Mouse (Mus musculus) spleen, adult 2 months (tissue): ENCODE data around the gene Pou6f1. TPM values are rescaled to one million over a fixed set of nuclear protein-coding genes. Genes with fewer than 3 reads are reported as not detected.

Experiments used
- DNase-seq, 2 experiments: peaks; one replicate each; pipeline versions ENCODE4 v3.0.0 to v3.0.0-alpha.2; 2012 to 2021; ENCODE audit warnings: low spot score in 2 of 2, low read depth in 1 of 2
- H3K27ac ChIP-seq: fragments of 200-500 bp; 2 replicates; pipeline ENCODE4 v1.5.1; 2012; ENCODE audit warnings: low read length, inconsistent platforms; ENCODE audit not compliant: insufficient read depth
- H3K27me3 ChIP-seq: fragments of 200-500 bp; 2 replicates; pipeline ENCODE4 v1.6.1; 2012; ENCODE audit warnings: mild to moderate bottlenecking, moderate library complexity, low read length, inconsistent platforms; ENCODE audit not compliant: control insufficient read depth, insufficient read depth
- H3K36me3 ChIP-seq: fragments of 200-500 bp; 2 replicates; pipeline ENCODE4 v1.6.1; 2012; ENCODE audit warnings: mild to moderate bottlenecking, low read length, inconsistent platforms; ENCODE audit not compliant: control insufficient read depth, insufficient read depth
- H3K4me1 ChIP-seq: fragments of 200-500 bp; 2 replicates; pipeline ENCODE4 v1.6.1; 2011; ENCODE audit warnings: inconsistent platforms; ENCODE audit not compliant: control insufficient read depth, insufficient read depth, insufficient read length
- H3K4me3 ChIP-seq: fragments of 200-500 bp; 2 replicates; pipeline ENCODE4 v1.5.1; 2011; ENCODE audit warnings: mild to moderate bottlenecking, inconsistent platforms; ENCODE audit not compliant: insufficient read depth, insufficient read length; ENCODE audit errors: extremely low read depth
- CTCF ChIP-seq: fragments of 200-500 bp; IDR thresholded peaks from 2 replicates; pipeline ENCODE4 v1.5.1; 2011; ENCODE audit warnings: mild to moderate bottlenecking, inconsistent platforms; ENCODE audit not compliant: insufficient read depth, insufficient read length, insufficient replicate concordance; ENCODE audit errors: extremely low read depth
- POLR2A ChIP-seq: fragments of 200-500 bp; IDR thresholded peaks from 2 replicates; pipeline ENCODE4 v1.6.1; 2011; ENCODE audit warnings: low read depth, low read length, inconsistent platforms
- WGBS: fragments of 180-500 bp; shearing (Covaris S2); methylation state at CpG from one replicate; pipeline ENCODE4 v1.1.7; 2018; 5-methylcytosine and 5-hydroxymethylcytosine counted together
- polyA plus RNA-seq: library from polyadenylated mRNA; depleted of rRNA; stranded (reverse); fragments of >200 nt; gene quantifications from 2 replicates; pipeline ENCODE4 v1.2.3, GENCODE M21; 2012

The Pou6f1 gene
- polyA plus RNA-seq, 1 experiment = 31.8 TPM

DNA sequence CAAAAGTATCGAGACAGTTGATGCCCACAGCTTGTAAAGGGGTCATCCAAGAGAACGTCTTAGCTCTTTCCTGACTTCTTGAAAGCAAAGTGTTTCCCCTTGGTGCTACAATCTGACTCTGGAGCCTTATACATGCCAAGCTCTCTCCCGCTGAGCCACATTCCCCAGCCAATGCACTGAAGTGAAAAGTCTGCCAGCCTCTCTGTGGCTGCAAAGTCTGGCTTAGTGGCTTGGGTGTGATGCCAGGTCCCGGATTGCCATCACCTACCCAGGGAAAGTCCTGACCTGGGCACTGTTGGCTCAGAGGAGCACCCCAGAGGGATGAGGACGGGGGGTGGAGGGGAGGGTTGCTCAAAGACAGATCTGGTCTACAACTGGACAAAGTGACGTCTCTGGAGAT, 23.0 kb downstream of the Pou6f1 start:
- Histone ChIP-seq H3K36me3 (peaks cover 4% of the 10 kb centered on the region; the same call in 1 of the 2 replicates), H3K27ac (no peak overlapping the region), H3K27me3 (no peaks in the 10 kb centered on the region), H3K4me3 (no peak overlapping the region), H3K4me1 (no peaks in the 10 kb centered on the region)
- 87% methylated on average over 6 of the region's 6 CpGs for WGBS
- no peak for DNase-seq
- TF ChIP-seq CTCF (no peak), POLR2A (no peak)

DNA sequence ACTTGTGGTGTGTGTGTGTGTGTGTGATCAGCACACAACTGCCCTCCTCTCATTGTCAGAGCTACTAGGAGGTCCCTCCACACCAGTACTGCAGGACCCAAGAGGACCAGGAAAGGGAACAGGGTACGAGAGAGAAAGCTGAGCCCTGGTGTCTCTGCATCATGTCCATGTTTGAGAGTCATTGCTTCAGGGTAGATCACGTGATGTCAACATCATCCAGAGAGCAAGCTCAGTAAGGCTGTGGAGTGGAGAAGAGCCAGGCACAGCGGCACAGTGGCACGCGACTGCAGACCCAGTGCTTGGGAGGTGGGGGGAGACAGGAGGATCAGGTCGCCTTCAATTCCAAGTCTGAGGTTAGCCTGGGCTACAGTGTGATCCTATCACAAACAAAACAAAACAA, 23.4 kb downstream of the Pou6f1 start:
- DNase-seq = no peak
- Histone ChIP-seq H3K27me3 (no peaks in the 10 kb centered on the region), H3K27ac (no peak overlapping the region), H3K4me1 (no peaks in the 10 kb centered on the region), H3K4me3 (no peak overlapping the region), H3K36me3 (peaks cover 4% of the 10 kb centered on the region; the same call in 1 of the 2 replicates)
- 95% methylated on average over 6 of the region's 6 CpGs for WGBS
- TF ChIP-seq POLR2A = no peak
- TF ChIP-seq CTCF = no peak

DNA sequence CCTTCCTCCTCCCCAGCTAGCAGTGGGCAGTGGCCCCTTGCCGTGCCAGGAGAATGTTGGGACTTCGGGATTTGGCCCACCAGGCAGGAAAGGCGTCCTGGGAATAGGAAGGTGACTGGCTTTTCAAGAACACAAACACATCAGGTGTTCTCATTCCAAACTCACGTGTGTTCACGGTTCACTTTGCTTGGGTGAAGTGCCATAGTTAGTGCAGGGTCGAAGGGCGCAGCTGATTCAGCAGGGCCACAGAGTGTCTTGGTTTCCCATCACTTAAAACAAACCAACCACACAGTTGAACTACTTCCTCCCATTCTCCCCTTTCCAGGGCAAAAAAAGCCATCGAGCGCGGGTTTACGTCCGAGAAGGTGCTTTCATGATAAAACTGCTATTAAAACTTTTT, 24.4 kb downstream of the Pou6f1 start:
- Histone ChIP-seq H3K27ac (no peak overlapping the region), H3K36me3 (peaks cover 4% of the 10 kb centered on the region; the same call in 1 of the 2 replicates), H3K27me3 (no peaks in the 10 kb centered on the region), H3K4me3 (no peak overlapping the region), H3K4me1 (no peaks in the 10 kb centered on the region)
- no peak for TF ChIP-seq CTCF
- DNase-seq = no peak
- 75% methylated on average over 12 of the region's 12 CpGs for WGBS

DNA sequence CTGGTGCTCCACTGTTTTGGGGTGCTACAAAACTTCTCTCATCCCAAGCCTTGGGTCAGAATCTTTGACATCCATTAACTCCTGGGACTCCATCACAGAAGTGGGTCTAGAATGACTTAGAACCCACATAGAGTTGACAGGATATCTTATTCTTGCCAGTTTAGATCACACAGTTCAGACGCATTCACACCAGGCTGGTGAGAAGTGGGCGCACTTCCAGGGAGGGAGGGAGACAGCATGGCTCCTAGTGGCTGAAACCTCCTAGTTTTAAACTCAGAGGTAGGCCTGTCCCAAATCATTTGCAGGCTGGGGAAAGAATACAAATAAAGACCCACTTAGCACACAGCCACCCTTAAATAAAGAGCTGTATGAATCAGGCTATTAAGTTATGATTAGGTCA, 25.4 kb downstream of the Pou6f1 start:
- H3K4me1 ChIP-seq = no peaks in the 10 kb centered on the region
- no peaks in the 10 kb centered on the region for H3K36me3 ChIP-seq
- no peak for DNase-seq
- no peak for TF ChIP-seq POLR2A
- no peak for TF ChIP-seq CTCF
- H3K4me3 ChIP-seq = no peak overlapping the region
- no peaks in the 10 kb centered on the region for H3K27me3 ChIP-seq
- 70% methylated on average over 2 of the region's 2 CpGs for WGBS
- H3K27ac ChIP-seq = no peak overlapping the region

DNA sequence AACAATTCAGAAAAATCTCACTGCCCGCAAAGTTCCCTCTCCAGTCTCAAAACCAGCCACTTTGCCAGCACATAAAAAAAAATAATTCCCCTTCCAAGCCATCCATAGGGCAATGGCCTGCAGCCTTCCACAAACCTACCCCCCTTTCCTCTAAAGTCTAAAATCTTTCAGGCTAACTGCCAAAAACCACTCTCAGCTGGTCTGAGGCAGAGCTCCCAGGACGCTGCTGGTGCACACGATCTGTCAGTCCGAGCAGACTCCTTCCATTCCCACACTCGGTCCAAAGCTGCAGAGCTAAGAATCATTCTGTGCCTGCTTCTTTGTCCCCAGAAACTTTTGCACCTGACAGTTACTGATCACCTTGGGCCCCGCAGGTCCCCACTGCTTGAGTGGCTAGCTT, 25.8 kb downstream of the Pou6f1 start:
- no peak overlapping the region for H3K4me3 ChIP-seq
- no peak for DNase-seq
- H3K36me3 ChIP-seq = no peaks in the 10 kb centered on the region
- no peak overlapping the region for H3K27ac ChIP-seq
- H3K27me3 ChIP-seq = no peaks in the 10 kb centered on the region
- WGBS = 50% methylated on average over 6 of the region's 6 CpGs
- no peaks in the 10 kb centered on the region for H3K4me1 ChIP-seq
- TF ChIP-seq POLR2A = no peak
- no peak for TF ChIP-seq CTCF

DNA sequence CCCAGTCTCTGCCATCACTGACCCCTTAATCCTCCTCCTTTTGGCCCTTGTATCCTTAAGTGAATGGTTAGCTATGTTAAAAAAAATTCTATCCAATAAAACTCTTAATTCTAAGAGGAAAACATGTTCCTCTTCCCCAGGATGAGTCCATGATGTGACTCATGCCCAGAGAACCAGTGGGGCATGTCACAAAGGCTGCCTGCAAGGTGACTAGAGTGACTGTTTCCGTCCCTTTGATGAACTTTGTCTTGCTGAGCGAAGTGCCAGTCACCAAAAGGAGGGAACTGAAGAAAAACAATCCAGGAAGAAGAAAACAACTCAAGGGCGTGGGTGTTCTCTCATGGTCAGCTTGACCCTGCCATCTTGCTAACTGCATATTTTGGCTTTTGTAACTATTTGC, 30.5 kb downstream of the Pou6f1 start:
- Histone ChIP-seq H3K4me1 (no peaks in the 10 kb centered on the region), H3K4me3 (no peak overlapping the region), H3K27me3 (no peaks in the 10 kb centered on the region), H3K27ac (no peak overlapping the region), H3K36me3 (no peaks in the 10 kb centered on the region)
- DNase-seq = no peak
- TF ChIP-seq POLR2A (no peak), CTCF (no peak)
- WGBS = 81% methylated on average over 3 of the region's 3 CpGs

DNA sequence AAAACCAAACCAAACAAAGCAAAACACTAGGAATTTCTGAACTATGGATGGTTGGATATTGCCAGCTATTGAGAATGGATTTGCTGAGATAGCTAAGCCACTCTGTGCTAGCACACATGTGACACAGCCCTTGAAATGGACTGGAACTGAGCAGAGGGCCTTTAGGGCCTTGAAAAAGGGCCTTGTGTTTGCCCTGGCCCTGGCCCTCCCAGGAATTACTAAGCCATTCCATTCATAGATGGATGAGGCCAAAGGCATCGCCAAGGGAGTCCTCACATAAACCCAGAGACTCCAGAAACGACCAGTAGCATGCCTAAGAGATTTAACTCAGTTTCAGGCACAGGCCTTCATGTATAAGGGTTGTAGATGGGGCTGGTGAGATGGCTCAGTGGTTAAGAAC, 33.3 kb downstream of the Pou6f1 start:
- H3K27me3 ChIP-seq = no peaks in the 10 kb centered on the region
- WGBS = 84% methylated on average over 2 of the region's 2 CpGs
- H3K4me1 ChIP-seq = no peaks in the 10 kb centered on the region
- no peak overlapping the region for H3K4me3 ChIP-seq
- H3K27ac ChIP-seq = no peak overlapping the region
- no peaks in the 10 kb centered on the region for H3K36me3 ChIP-seq
- DNase-seq = no peak
- TF ChIP-seq CTCF (no peak), POLR2A (no peak)
